Mouse (Mus musculus) gonadal fat pad, adult 2 months (tissue): Measurements from ENCODE around the gene Akr1c19. TPM values are rescaled to one million over a fixed set of nuclear protein-coding genes. Genes with fewer than 3 reads are reported as not detected.
A peak's percentile ranks its signal among the peaks of the same experiment; 100 is the strongest.
"Not testable (repeated sequence)": the region's sequence is repeated elsewhere in the genome, so short reads cannot be mapped to it uniquely, and the experiment has no call there.

Experiments used
- DNase-seq: peaks from one replicate; pipeline ENCODE4 v3.0.0-alpha.2; 2012; ENCODE audit warnings: low read depth
- polyA plus RNA-seq: library from polyadenylated mRNA; depleted of rRNA; stranded (reverse); fragments of >200 nt; gene quantifications from 2 replicates; pipeline ENCODE4 v1.2.3, GENCODE M21; 2012; rRNA removed

Akr1c19 gene
- polyA plus RNA-seq = 21.9 and 35.3 TPM in 2 replicates

GRCm38 (mm10) chr13:4228441-4228840 lies at the start of gene Akr1c19:
Gene Akr1c19, plus strand, starts transcription at chr13:4228700.
- DNase-seq = no peak

GRCm38 (mm10) chr13:4181321-4181720 lies 47.2 kb upstream of the Akr1c19 start:
- DNase-seq = not testable (repeated sequence)

GRCm38 (mm10) chr13:4183116-4183515 lies 45.4 kb upstream of the Akr1c19 start:
- peak; percentile 80 for DNase-seq

GRCm38 (mm10) chr13:4186641-4187411 lies 41.7 kb upstream of the Akr1c19 start:
- not testable (repeated sequence) for DNase-seq

GRCm38 (mm10) chr13:4188174-4188573 lies 40.3 kb upstream of the Akr1c19 start:
- no peak for DNase-seq

- DNase-seq = peak; percentile 6
Observed at GRCm38 (mm10) chr13:4190904-4191303, 37.6 kb upstream of the Akr1c19 start, which contains the start of gene Akr1c13. Gene Akr1c13, plus strand, starts transcription at chr13:4191150.

DNA sequence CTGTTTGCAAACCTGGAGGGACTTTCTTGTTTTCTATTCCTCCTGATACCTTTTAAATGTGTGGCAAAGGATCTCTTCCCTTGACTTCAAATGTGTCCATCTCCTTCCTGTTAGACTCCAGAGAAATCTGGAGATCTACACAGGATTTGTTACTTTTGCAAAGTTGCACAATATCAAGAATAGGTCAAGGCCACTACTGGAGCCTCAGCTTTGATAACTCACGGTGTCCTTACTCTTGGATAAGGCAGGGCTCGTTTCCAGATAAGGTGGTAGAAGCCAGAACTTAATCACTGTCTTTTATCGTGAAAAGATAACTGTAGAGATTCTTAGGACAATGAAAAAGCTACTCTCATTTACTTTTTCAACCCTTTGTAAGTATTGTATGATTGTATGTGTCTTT lies 36.0 kb upstream of the Akr1c19 start:
- DNase-seq = no peak

DNA sequence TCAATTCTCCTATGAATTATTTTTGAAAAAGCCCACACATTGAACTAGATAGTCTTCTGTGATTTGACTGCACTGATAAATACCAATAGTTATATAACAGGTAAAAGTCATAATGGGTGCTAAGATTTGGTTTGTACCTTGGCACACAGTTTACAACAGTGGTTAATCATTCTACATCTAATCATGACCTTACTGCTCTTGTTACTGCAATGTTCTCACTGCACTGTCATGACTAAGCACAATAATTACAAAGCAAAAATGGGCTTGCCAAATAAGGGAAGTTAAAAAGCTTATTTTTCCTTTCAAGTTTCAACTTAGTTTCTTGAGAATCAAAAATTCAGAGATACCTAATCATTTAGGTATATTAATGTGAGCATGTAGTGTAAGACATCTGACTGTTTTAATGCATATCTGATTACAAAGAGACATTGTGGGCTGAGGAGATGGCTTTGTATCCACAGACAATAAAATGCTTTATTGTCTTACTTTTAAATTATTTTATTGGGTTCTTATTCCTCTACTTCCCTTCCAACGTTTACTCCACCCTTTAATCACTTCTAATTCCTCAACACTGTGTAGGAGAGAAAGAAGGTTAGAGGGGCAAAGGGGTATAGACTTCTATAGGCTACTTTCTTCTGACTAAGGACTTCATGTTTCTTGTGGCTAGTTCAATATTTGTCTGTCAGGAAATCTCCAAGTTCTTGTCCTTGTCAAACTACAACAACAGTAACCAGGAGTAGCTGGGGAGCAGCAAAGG lies 22.2 kb upstream of the Akr1c19 start:
- no peak for DNase-seq

- no peak for DNase-seq
Observed at GRCm38 (mm10) chr13:4211560-4212299, 16.8 kb upstream of the Akr1c19 start.

DNA sequence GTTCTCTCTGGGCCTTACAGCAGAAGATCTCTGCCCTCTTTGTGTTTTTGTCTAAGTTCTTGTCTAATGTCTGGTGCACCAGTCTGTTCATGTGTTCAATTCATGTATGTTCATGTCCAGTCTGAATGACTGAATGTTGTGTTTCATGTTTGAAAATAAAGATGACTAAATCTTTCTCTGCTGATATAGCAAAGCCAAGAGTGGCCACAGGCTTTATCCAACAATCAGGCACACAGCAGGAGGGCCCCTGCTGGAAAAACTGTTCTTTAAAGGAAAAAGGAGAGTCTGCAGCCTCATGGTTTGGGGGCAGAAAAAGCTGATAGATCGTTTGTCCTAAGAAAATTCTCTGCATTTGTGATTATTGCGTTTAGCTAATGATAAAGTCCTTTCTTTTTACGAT lies 16.2 kb upstream of the Akr1c19 start:
- DNase-seq = no peak

GRCm38 (mm10) chr13:4215496-4215895 lies 13.0 kb upstream of the Akr1c19 start:
- DNase-seq = not testable (repeated sequence)

DNA sequence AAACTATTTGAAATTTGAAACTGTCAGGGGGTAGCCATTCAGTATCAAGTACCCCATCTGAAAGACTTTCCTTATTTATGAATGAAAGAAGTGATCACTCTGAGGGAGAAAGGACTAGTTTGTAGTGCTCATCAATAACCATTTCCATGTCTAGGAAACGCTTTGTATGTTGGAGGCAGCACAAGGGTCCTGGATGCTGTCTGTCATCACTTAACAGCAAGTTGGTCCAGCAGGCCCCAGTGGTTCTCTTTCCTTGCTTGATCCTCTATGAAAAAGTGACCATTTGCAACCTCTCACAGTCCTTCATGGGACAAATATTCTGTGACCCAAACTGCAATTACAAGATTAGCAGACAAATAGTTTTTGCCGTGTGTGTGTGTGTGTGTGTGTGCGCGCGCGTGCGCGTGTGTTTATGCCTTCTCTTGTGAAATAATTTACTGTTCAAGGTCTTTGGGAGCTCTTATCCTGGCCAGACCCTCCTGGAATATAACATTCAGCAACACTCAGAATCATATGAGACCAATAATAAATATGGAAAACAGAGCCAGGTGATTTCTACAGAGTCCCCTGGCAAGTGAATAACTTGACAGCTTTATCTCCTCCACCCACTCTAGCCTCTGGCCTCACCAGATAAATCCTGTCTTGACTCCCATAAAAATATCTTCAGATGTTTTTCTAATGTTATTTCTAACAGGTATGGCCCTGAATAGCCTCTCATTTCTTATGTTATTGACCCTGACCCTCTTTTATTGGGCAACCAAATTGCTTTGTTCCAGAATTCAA lies 2.5 kb downstream of the Akr1c19 start:
- peak; percentile 60 for DNase-seq

DNA sequence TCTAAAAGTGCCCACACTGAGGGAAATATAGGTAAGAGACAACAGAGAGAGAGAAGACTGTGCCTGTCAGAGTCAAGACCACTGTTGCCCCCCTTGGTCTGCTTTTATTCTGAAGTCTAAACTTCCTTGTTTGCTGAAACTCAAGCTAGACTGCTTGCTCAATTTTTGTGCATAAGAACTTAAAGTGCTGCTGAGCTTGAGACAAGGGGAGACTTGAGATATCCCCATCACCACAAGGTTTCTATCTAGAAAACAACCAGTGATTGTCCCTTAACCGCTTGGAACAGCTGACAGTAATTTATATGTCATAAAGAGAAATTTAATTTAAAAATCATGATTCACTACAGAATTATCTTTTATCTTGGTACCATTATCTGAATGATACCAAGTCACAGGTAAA lies 4.6 kb downstream of the Akr1c19 start:
- DNase-seq = no peak

DNA sequence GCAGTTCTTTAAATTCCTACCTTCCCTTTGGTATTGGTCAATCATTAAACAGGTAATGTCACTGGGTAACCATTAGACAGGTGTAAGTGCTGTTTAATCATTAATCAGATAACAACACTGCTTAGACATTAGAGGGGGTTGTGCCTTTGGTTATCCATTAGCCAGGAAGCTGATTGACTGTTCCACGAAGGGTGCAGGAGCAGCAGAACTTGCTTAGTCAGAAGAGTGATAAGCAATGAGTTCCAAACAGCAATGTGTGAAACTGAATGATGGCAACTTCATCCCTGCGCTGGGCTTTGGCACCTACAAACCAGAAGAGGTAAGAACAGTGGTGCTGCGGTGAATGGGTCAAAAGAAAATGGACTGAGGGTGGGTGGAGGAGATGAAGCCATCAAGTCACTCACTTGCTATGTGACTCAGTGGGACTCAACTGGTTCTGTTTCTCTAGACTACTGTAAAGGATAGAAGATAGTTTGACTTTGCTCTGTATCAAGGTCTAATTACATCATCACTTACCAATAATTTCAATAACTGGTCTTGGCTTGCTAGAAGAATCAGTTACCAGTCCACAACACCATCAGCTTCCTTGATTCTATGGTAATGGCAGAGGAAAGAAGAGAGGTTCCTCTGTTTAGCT lies 5.2 kb downstream of the Akr1c19 start:
- DNase-seq = no peak

- no peak for DNase-seq
Observed at GRCm38 (mm10) chr13:4244861-4245559, 16.5 kb downstream of the Akr1c19 start.

DNA sequence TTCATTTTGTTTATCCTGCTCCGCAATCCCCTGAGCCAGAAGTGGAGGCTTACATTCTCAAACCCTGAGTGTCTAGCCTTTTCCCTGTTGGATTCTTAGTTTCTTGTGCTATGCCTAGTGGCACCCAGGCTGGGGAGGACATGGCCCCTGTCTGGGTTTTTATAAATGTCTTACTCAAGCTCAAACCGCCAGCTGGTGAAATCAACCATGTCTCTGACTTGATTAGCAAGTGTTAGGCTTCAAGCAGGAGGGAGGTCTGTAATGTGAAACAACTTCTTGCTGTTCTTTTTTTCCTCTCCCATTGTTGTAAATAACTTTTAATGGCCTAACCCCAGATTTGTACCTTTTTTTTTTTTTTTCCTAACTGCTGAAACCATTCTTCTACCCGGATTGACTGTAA lies 20.8 kb downstream of the Akr1c19 start:
- no peak for DNase-seq

DNA sequence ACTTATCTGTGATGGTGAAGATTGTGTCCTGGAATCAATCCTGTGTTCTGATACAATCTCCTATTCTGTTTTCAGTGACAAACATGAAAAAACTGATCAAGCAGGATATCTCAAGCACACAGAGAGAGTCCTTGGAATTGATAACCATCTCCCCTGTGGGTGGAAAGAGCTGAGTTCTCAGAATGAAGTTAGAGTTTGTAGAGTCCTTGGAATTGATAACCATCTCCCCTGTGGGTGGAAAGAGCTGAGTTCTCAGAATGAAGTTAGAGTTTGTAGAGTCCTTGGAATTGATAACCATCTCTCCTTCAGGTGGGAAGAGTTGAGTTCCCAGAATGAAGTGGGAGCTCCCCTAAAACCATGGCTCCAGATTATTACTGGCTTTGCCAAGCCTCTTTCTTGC lies 28.4 kb downstream of the Akr1c19 start:
- not testable (repeated sequence) for DNase-seq

DNA sequence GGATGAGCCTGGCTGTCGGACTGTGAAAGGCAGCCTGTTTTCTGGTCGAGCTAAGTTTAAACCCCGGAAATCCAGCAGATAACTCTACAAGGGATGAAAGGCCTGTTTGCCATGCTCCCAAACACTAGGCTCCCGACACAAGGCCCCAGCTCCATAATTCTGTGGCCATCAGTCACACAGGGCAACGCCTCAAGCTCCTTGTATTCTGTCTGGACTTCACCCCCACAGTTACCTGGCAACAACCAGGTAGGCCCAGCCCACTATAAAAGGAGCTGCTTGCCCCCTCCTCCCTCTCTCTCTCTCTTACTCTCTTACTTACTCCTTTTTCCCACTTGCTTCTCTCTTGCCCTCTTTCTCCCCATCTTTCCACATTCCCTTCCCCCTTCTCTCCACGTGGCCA lies 28.8 kb downstream of the Akr1c19 start:
- no peak for DNase-seq

GRCm38 (mm10) chr13:4264612-4265011 lies 36.1 kb downstream of the Akr1c19 start:
- DNase-seq = no peak

- DNase-seq = no peak
Observed at GRCm38 (mm10) chr13:4265047-4265446, 36.5 kb downstream of the Akr1c19 start.
